Mouse (Mus musculus) heart, embryonic 13.5 days (tissue): ENCODE data around the gene Fbf1. TPM values are rescaled to one million over a fixed set of nuclear protein-coding genes. Genes with fewer than 3 reads are reported as not detected.

Experiments used
- ATAC-seq: fragments of 200-750 bp; cut with Nextera tagmentation; 2 replicates; pipeline ENCODE4 v1.8.0; 2017; ENCODE audit warnings: moderate TSS enrichment; ENCODE audit not compliant: insufficient number of reproducible peaks, low FRiP score, low TSS enrichment; ENCODE audit errors: extremely low read depth
- H3K27ac ChIP-seq: fragments of 300-500 bp; sonication (generic); replicated peaks from 2 replicates; pipeline ENCODE4 v1.5.1; 2015; ENCODE audit warnings: moderate library complexity, mild to moderate bottlenecking, inconsistent platforms
- H3K27me3 ChIP-seq: fragments of 300-500 bp; sonication (generic); replicated peaks from 2 replicates; pipeline ENCODE4 v1.6.1; 2015; ENCODE audit warnings: mild to moderate bottlenecking, inconsistent platforms
- H3K36me3 ChIP-seq: fragments of 300-500 bp; sonication (generic); 2 replicates; pipeline ENCODE4 v1.6.1; 2015; ENCODE audit warnings: mild to moderate bottlenecking, inconsistent platforms
- H3K4me1 ChIP-seq: fragments of 300-500 bp; sonication (generic); 2 replicates; pipeline ENCODE4 v1.6.1; 2015; ENCODE audit warnings: inconsistent platforms
- H3K4me2 ChIP-seq: fragments of 300-500 bp; sonication (generic); 2 replicates; pipeline ENCODE4 v1.6.1; 2015; ENCODE audit warnings: inconsistent platforms, mild to moderate bottlenecking, moderate library complexity
- H3K4me3 ChIP-seq: fragments of 300-500 bp; sonication (generic); 2 replicates; pipeline ENCODE4 v1.5.1; 2015; ENCODE audit warnings: moderate library complexity, mild to moderate bottlenecking, inconsistent platforms
- H3K9ac ChIP-seq: fragments of 300-500 bp; sonication (generic); 2 replicates; pipeline ENCODE4 v1.6.1; 2015; ENCODE audit warnings: inconsistent platforms, mild to moderate bottlenecking, moderate library complexity
- H3K9me3 ChIP-seq: fragments of 300-500 bp; sonication (generic); 2 replicates; pipeline ENCODE4 v1.6.1; 2016; ENCODE audit warnings: inconsistent platforms
- WGBS: fragments of 180-500 bp; shearing (Covaris S2); methylation state at CpG from one replicate; pipeline ENCODE4 v1.1.7; 2015; ENCODE audit warnings: mixed read lengths; 5-methylcytosine and 5-hydroxymethylcytosine counted together
- polyA plus RNA-seq: library from polyadenylated mRNA; unstranded; fragments of >200 nt; fragmentation: Nextera tagmentation; extraction: Ambion mirVana; gene quantifications from 2 replicates; pipeline ENCODE4 v1.2.1, GENCODE M21; 2015

The Fbf1 gene
- 22.8 and 24.4 TPM in 2 replicates for polyA plus RNA-seq

DNA sequence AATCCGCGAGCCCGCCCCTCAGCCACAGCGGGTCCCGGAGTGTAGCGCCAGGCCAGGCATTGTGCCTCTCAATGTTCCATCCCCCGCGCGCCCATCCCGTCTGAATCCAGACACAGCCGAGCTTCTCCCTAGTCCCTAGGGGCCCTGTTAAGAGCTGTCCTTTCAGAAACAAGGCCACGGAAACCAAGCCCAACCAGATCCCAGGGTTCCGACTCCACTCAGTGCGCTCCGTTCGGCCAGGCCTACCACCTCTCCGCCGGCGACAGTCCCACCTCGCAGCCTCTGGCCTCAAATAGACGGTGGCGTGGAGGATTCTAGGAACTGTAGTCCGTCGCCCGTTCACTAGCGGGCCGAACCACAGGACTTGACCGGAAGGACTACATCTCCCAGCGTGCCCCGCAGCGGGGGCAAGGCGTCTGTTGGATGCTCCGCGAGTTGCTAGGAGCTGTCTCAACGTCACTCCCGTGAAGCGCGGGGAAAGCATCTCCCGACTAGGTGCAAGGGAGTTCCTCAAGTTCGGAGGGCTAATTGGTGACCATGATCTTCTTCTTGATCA lies at the start of gene Fbf1:
TSS of gene Fbf1 (minus strand) at position 283 of the 556 bp plus-strand sequence.
- Histone ChIP-seq H3K9ac (peak within 1 kb of the TSS; percentile 88), H3K4me2 (peak within 1 kb of the TSS; percentile 73), H3K4me3 (peak within 1 kb of the TSS; percentile 70), H3K9me3 (no peaks in the 10 kb centered on the region), H3K4me1 (peaks cover 24% of the 10 kb centered on the region), H3K27ac (peak within 1 kb of the TSS; percentile 95), H3K27me3 (no peaks in the 10 kb centered on the region), H3K36me3 (peaks cover 46% of the 10 kb centered on the region)
- ATAC-seq = peak; percentile 93
- WGBS = under 1% methylated on average over 40 of the region's 40 CpGs

DNA sequence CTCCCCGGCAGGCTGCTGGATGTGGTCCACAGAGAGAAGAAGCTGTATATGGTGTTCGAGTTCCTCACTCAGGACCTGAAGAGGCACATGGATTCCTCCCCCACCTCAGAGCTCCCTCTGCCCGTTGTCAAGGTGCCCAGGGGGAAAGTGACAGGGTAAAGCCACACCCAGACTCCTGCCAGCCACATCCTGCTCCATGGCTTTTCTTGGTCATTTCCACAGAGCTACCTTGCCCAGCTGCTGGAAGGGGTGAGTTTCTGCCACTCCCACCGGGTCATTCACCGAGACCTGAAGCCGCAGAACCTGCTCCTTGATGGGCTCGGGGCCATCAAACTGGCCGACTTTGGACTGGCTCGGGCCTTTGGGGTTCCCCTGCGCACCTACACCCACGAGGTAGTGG lies 48.6 kb upstream of the Fbf1 start:
- Histone ChIP-seq H3K9me3 (peaks cover 2% of the 10 kb centered on the region; the same call in 1 of the 2 replicates), H3K27me3 (peaks cover 14% of the 10 kb centered on the region), H3K9ac (no peak overlapping the region), H3K4me1 (peaks cover 27% of the 10 kb centered on the region), H3K27ac (no peak overlapping the region), H3K36me3 (peaks cover 13% of the 10 kb centered on the region), H3K4me3 (no peak overlapping the region), H3K4me2 (no peak overlapping the region)
- ATAC-seq = no peak
- WGBS = 79% methylated on average over 11 of the region's 11 CpGs

DNA sequence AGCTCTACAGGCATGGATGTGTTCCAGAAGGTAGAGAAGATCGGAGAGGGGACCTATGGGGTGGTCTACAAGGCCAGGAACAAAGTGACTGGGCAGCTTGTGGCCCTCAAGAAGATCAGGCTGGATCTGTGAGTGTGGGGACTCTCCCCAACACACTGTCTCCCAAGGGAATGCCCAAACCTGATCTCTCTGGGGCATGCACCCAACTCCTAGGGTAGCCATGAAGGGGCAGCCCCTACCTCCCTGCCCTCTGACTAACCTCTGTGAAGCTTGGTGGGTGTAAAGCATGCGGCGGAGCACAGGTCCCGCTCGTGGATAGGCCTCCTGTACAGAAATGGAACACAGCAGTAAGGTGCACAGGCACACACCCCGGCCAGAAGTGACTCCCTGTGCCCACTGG lies 48.0 kb upstream of the Fbf1 start:
- no peak overlapping the region for H3K4me3 ChIP-seq
- no peak overlapping the region for H3K9ac ChIP-seq
- ATAC-seq = no peak
- 77% methylated on average over 6 of the region's 6 CpGs for WGBS
- no peak overlapping the region for H3K4me2 ChIP-seq
- no peaks in the 10 kb centered on the region for H3K9me3 ChIP-seq
- no peak overlapping the region for H3K27ac ChIP-seq
- H3K4me1 ChIP-seq = peaks cover 27% of the 10 kb centered on the region
- H3K27me3 ChIP-seq = peaks cover 9% of the 10 kb centered on the region
- peaks cover 14% of the 10 kb centered on the region for H3K36me3 ChIP-seq

DNA sequence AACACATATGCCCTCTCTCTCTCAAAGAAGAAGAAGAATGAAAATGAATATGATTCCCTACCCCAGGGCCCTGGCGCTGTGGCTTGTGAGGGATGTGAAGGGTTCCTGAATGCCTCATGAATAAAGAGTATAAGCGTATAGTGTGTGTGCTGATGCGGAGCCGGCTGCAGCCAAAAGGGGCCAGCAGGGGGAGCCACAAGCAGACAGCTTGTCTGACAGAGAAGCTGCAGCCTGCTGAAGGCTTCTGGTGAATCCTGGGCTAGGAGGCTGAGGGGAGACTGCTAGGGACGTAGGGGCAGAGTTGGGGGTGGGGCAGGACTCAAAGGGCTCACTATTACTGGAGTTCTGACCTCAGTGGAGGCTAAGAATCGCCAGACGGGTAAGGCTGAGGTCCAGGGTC lies 47.2 kb upstream of the Fbf1 start:
- H3K9ac ChIP-seq = no peak overlapping the region
- no peak overlapping the region for H3K4me3 ChIP-seq
- H3K4me2 ChIP-seq = no peak overlapping the region
- no peak for ATAC-seq
- peaks cover under 1% of the 10 kb centered on the region; the same call in 1 of the 2 replicates for H3K27me3 ChIP-seq
- 73% methylated on average over 7 of the region's 7 CpGs for WGBS
- H3K4me1 ChIP-seq = peaks cover 25% of the 10 kb centered on the region
- peaks cover 14% of the 10 kb centered on the region for H3K36me3 ChIP-seq
- no peaks in the 10 kb centered on the region for H3K9me3 ChIP-seq
- no peak overlapping the region for H3K27ac ChIP-seq

DNA sequence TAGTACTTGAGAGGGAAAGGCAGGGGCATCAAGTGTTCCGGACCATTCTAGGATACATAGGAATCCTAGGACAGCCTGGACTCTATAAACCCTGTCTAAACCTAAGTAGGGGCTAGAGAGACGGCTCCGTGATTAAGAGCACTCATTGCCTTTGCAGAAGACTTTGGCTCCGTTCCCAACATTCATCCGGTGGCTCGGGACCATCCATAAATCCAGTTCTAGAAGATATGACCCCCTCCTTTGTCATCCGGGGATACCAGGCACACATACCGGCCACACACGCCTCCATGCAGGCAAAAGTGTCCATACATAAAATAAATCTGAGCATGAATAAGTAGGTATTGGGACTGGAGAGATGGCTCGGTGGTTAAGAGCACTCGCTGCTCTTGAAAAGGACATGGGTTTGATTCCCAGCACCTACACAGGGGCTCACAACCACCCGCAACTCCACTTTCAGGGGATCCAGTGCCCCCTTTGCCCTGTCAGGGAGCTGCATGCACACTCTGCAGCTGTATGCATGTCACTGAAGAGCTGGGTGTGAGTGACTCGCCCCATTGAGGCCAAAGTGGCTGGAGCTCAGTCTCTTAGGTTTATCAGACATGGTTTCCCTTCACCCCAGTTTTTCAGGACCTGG lies 46.0 kb upstream of the Fbf1 start:
- Histone ChIP-seq H3K4me2 (no peak overlapping the region), H3K4me1 (peaks cover 13% of the 10 kb centered on the region), H3K9ac (no peak overlapping the region), H3K4me3 (no peak overlapping the region), H3K36me3 (peaks cover 14% of the 10 kb centered on the region), H3K9me3 (no peaks in the 10 kb centered on the region), H3K27ac (no peak overlapping the region), H3K27me3 (no peaks in the 10 kb centered on the region)
- ATAC-seq = no peak
- 79% methylated on average over 13 of the region's 13 CpGs for WGBS

DNA sequence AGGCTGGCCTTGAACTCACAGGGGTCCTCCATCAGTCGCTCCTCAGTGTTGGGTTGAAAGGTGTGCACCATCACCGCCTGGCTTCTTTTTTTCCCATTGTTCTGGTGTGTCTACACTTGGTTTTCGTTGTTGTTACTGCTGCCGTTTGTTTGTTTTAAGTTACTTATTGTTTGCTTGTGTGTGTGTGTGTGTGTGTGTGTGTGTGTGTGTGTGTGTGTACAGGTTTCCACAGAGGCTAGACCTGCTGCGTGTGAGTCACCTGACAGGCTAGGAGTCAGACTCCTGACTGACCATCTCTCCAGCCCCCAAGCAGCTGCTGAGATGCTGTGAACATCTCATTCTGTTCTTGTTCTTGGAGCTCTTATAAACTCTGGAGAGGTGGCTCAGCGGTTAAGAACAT lies 44.9 kb upstream of the Fbf1 start:
- Histone ChIP-seq H3K9ac (no peak overlapping the region), H3K4me2 (no peak overlapping the region), H3K27ac (no peak overlapping the region), H3K36me3 (peaks cover 16% of the 10 kb centered on the region), H3K4me3 (no peak overlapping the region), H3K27me3 (no peaks in the 10 kb centered on the region), H3K4me1 (peaks cover 1% of the 10 kb centered on the region), H3K9me3 (no peaks in the 10 kb centered on the region)
- ATAC-seq = no peak
- WGBS = 90% methylated on average over 6 of the region's 6 CpGs

DNA sequence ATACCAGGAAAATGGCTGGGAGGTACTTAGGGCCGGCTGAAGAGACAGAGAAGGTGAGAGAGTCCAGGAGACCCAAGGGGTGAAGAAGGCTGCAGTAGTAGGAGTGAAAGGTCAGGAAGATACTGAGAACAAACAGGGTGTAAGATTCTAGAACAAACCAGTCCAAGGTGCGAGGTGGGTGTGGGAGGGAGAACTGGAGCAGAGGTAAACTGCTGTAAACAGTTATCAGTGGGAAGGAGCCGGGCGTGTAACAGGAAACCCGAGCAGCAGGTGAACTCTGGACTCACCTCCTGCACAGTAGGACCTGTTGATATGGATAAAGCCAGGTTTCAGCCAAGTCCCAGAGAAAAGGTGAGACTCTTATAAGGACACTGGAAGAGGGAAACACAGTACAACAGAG lies 42.7 kb upstream of the Fbf1 start:
- Histone ChIP-seq H3K4me1 (no peaks in the 10 kb centered on the region), H3K4me2 (no peak overlapping the region), H3K27me3 (no peaks in the 10 kb centered on the region), H3K4me3 (no peak overlapping the region), H3K36me3 (peaks cover 37% of the 10 kb centered on the region), H3K27ac (no peak overlapping the region), H3K9me3 (no peaks in the 10 kb centered on the region), H3K9ac (no peak overlapping the region)
- ATAC-seq = no peak
- WGBS = 76% methylated on average over 5 of the region's 5 CpGs

DNA sequence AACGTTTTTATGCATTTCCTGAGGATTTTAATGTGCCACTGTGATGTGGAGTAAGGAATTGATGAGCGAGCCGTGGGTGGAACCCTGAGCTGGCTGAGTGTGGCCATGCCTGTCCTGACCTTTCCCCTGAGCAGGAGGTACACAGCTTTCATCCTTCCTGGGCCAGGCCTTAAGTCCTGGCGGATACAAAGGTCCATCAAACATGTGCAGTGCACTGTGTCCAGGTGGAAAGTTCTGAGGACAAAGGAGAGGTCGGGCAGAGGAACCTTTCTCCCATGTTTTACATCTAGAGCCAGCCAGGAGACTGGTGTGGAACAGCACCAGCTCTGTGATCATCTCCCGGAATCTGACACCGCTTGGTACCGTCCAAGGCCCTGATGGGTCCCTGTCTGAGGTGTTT lies 41.3 kb upstream of the Fbf1 start:
- H3K9ac ChIP-seq = no peak overlapping the region
- no peak overlapping the region for H3K4me3 ChIP-seq
- no peaks in the 10 kb centered on the region for H3K27me3 ChIP-seq
- WGBS = 80% methylated on average over 8 of the region's 8 CpGs
- no peak overlapping the region for H3K4me2 ChIP-seq
- no peaks in the 10 kb centered on the region for H3K9me3 ChIP-seq
- H3K4me1 ChIP-seq = no peaks in the 10 kb centered on the region
- H3K27ac ChIP-seq = no peak overlapping the region
- H3K36me3 ChIP-seq = peaks cover 47% of the 10 kb centered on the region
- ATAC-seq = no peak

DNA sequence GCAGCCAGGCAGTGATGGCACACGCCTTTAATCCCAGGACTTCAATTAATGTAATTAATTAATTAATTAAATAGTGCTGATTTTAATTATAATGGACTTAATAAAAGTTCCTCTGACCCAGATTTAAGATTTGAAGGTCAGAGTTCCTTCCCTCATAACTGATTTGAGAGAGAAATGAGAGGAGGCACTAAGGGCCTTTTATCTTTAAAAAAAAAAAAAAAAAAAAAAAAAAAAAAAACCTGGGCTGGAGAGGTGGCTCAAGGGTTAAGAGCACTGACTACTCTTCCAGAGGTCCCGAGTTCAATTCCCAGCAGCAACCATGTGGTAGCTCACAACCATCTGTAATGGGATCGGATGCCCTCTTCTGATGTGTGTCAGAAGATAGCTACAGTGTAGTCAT lies 40.7 kb upstream of the Fbf1 start:
- no peak for ATAC-seq
- H3K9me3 ChIP-seq = no peaks in the 10 kb centered on the region
- no peak overlapping the region for H3K4me3 ChIP-seq
- no peak overlapping the region for H3K27ac ChIP-seq
- no peak overlapping the region for H3K9ac ChIP-seq
- no peak overlapping the region for H3K4me2 ChIP-seq
- no peaks in the 10 kb centered on the region for H3K4me1 ChIP-seq
- H3K36me3 ChIP-seq = peaks cover 45% of the 10 kb centered on the region
- no peaks in the 10 kb centered on the region for H3K27me3 ChIP-seq
- WGBS = 79% methylated on average over 3 of the region's 3 CpGs

DNA sequence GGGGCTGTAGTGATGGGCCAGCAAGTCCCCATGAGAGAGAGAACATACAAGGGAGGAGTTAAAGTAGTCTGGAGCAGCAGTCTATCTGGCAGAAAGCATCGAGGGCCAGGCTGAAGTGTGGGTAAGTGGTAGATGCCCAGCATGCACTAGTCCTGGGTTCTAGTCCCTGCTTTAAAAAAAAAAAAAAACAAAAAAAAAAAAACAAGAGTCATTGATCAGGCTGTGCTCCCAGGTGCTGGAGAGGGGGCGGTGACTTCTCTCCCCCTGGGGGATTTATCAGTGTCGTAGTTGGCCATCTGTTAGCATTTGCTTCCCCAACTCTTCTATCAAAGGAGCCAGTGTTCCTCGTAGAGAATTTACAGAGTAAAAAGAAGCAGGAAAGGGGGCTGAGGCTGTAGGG lies 38.7 kb upstream of the Fbf1 start:
- WGBS = 71% methylated on average over 4 of the region's 4 CpGs
- no peaks in the 10 kb centered on the region for H3K4me1 ChIP-seq

DNA sequence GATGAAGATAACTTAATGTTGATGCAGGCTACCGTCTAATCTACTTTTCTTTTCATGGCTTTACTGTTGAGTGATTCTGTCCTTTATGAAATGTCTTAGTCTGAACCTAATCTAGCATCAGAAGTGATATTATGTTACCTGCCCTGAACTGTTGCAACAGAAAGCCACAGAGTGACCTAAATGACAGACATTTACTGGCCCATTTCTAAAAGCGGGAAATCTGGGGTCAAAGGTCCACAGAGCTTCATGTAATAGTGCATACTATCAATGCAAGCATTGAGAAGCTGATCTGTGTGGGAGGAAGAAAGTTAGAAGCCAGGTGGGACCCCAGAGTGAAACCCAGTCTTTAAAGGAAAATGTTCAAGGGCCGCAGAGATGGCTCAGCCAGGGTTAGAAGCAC lies 35.2 kb upstream of the Fbf1 start:
- Histone ChIP-seq H3K4me3 (no peak overlapping the region), H3K27me3 (no peaks in the 10 kb centered on the region), H3K27ac (no peak overlapping the region), H3K36me3 (peaks cover 49% of the 10 kb centered on the region), H3K4me1 (peaks cover 4% of the 10 kb centered on the region), H3K9ac (no peak overlapping the region), H3K4me2 (no peak overlapping the region), H3K9me3 (no peaks in the 10 kb centered on the region)
- no peak for ATAC-seq
- 92% methylated on average over 3 of the region's 3 CpGs for WGBS

More for the DNA sequence above, 38.7 kb upstream of the Fbf1 start:
- Histone ChIP-seq H3K9ac (no peak overlapping the region), H3K9me3 (no peaks in the 10 kb centered on the region), H3K4me2 (no peak overlapping the region), H3K27me3 (no peaks in the 10 kb centered on the region), H3K27ac (no peak overlapping the region), H3K36me3 (peaks cover 49% of the 10 kb centered on the region), H3K4me3 (no peak overlapping the region)
- ATAC-seq = no peak

DNA sequence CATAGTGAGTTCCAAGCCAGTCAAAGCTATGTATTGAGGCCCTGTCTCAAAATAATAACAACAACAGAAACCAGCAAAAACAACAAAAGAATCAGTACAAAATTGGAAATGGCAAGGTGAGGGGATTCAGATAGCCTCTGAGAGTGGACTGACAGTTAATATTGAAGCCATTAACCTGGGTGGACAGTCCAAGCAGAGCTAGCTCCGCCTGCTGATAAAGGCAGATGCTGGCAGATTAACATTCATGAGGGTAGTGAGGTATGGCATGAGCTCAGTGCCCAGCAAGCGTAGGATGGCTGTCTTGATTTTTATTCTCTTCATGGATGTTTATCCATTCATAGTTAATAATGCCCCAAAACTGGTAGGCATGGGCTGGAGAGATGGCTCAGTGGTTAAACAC lies 33.2 kb upstream of the Fbf1 start:
- peaks cover 44% of the 10 kb centered on the region for H3K36me3 ChIP-seq
- no peak overlapping the region for H3K9ac ChIP-seq
- no peak overlapping the region for H3K27ac ChIP-seq
- no peak overlapping the region for H3K4me3 ChIP-seq
- H3K4me2 ChIP-seq = no peak overlapping the region
- no peaks in the 10 kb centered on the region for H3K27me3 ChIP-seq
- ATAC-seq = no peak
- H3K4me1 ChIP-seq = peaks cover 17% of the 10 kb centered on the region
- 95% methylated on average over 2 of the region's 2 CpGs for WGBS
- H3K9me3 ChIP-seq = no peaks in the 10 kb centered on the region
